Mouse (Mus musculus) cerebellum, adult 2 months (tissue): Measurements from ENCODE around the gene Ly6g6f. TPM values are rescaled to one million over a fixed set of nuclear protein-coding genes. Genes with fewer than 3 reads are reported as not detected.

Experiments
- DNase-seq, 2 experiments: peaks; one replicate each; pipeline ENCODE4 v3.0.0; 2021
- H3K27ac ChIP-seq: fragments of 200-500 bp; 2 replicates; pipeline ENCODE4 v1.5.1; 2012; ENCODE audit warnings: low read length, control low read depth, inconsistent platforms; ENCODE audit not compliant: insufficient read depth
- H3K27me3 ChIP-seq: fragments of 200-500 bp; 2 replicates; pipeline ENCODE4 v1.6.1; 2012; ENCODE audit warnings: inconsistent platforms, mild to moderate bottlenecking, low read length, moderate library complexity; ENCODE audit not compliant: control insufficient read depth, insufficient read depth
- H3K4me1 ChIP-seq: fragments of 200-500 bp; 2 replicates; pipeline ENCODE4 v1.6.1; 2011; ENCODE audit warnings: low read length; ENCODE audit not compliant: control insufficient read depth, insufficient read depth
- H3K4me3 ChIP-seq: fragments of 200-500 bp; replicated peaks from 2 replicates; pipeline ENCODE3; 2011; ENCODE audit warnings: mild to moderate bottlenecking, low read depth, low read length, control low read depth; ENCODE audit not compliant: insufficient read depth
- CTCF ChIP-seq: fragments of 200-500 bp; IDR thresholded peaks from 2 replicates; pipeline ENCODE4 v1.5.1; 2011; ENCODE audit warnings: low read depth, mild to moderate bottlenecking, control low read depth, low read length, moderate library complexity, borderline replicate concordance; ENCODE audit not compliant: insufficient read depth
- POLR2A ChIP-seq: fragments of 200-500 bp; IDR thresholded peaks from 2 replicates; pipeline ENCODE4 v1.6.1; 2011; ENCODE audit warnings: low read length, control low read depth, borderline replicate concordance; ENCODE audit not compliant: insufficient read depth
- WGBS: fragments of 180-500 bp; shearing (Covaris S2); methylation state at CpG from one replicate; pipeline ENCODE4 v1.1.7; 2018; 5-methylcytosine and 5-hydroxymethylcytosine counted together
- polyA plus RNA-seq: library from polyadenylated mRNA; depleted of rRNA; stranded (reverse); fragments of >200 nt; gene quantifications from 2 replicates; pipeline ENCODE4 v1.2.3, GENCODE M21; 2012

Gene Ly6g6f
- polyA plus RNA-seq, 1 experiment: 1.1 TPM

DNA sequence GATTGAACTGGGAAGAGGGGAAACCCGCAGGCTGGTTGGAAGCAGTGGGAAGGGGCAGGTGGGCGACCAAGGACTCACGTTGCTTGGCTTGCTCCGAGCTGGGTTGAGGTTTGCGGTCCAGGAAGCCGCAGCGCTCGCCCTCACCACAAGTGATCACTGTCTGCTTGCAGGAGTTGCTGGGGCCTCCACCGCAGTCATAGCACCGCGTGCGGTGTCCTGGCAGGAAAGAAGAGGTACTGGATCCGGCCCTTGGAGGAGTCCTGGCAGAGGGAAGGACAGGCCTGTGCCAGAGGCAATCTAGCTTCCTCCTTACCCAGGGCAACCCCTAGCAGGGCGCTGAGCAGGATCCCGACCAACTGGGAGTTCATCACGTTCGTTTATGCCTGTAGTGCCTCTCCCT is 11.3 kb downstream of the Ly6g6f start:
- TF ChIP-seq CTCF (no peak), POLR2A (peak; percentile 39; the same call in 1 of the 2 replicates)
- Histone ChIP-seq H3K4me3 (peak overlapping the region; percentile 5), H3K4me1 (peaks cover 52% of the 10 kb centered on the region), H3K27me3 (no peaks in the 10 kb centered on the region), H3K27ac (peak overlapping the region; percentile 73)
- WGBS: 9% methylated on average over 17 of the region's 17 CpGs
- DNase-seq: peak; percentile 89 to 92

DNA sequence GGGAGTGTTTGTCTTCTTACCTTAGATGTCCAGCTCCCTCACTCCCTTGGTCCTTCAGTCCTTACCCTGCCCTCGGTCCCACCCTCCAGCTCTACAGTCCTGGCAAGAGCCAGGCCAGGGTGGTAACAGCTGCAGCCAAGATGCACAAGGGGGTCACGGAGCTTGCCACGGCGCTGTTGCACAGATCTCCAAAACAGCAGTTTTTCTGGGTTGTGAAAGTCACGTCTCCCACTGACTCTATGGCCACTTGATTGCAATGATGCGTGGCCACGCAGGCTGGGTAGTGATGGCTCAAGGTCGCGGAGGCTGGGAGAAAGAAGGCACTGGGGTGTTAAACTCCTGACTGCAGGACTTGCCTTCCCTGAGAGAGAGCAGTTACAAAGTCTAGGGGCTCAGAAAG is 14.0 kb downstream of the Ly6g6f start:
- 41% methylated on average over 9 of the region's 9 CpGs for WGBS
- Histone ChIP-seq H3K27ac (peak overlapping the region; percentile 98), H3K27me3 (no peaks in the 10 kb centered on the region), H3K4me3 (no peak overlapping the region), H3K4me1 (peaks cover 43% of the 10 kb centered on the region)
- peak; percentile 46 to 49 for DNase-seq
- TF ChIP-seq CTCF (no peak), POLR2A (no peak)

DNA sequence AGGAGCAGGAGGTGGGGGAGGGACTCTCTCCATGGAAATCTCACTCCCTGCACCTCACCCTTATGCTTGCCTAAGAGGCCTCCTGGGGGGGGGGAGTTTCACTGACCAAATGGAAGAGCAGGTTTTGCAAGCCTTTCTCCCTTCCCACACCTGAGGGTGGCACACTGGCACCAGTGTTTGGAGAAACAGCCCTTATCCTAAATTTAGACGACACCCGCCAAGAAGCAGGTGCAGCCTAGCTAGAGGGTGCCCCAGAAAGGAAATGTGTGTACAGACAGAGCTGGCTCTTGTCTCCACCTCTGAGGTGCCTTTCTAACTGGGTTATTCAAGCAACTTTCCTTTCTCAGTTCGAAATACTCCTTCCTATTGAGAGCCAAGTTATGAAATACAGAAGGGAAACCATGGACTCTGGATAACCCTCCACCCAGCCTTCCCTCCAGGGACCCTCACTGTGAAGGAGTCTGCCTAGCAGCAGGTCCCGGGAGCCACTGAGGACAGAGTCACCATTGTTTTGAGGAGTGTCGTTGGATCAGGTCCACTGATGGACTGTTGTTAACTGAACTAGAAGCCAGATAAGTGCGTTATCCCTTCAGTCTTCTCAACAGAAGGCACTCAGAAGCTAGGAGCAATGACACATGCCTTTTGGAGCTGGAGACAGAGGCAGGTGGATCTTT is 14.7 kb downstream of the Ly6g6f start:
- peak overlapping the region; percentile 16 for H3K4me3 ChIP-seq
- H3K27ac ChIP-seq: peak overlapping the region; percentile 97
- 5% methylated on average over 6 of the region's 6 CpGs for WGBS
- H3K4me1 ChIP-seq: peaks cover 43% of the 10 kb centered on the region
- DNase-seq: peak; percentile 87 to 97
- TF ChIP-seq CTCF (peak; percentile 78), POLR2A (no peak; the same call in 1 of the 2 replicates)
- no peaks in the 10 kb centered on the region for H3K27me3 ChIP-seq

GRCm38 (mm10) chr17:35068213-35068914 is 17.0 kb downstream of the Ly6g6f start:
- no peak for TF ChIP-seq POLR2A
- no peak for TF ChIP-seq CTCF
- Histone ChIP-seq H3K27ac (peak overlapping the region; percentile 86; the same call in 1 of the 2 replicates), H3K27me3 (no peaks in the 10 kb centered on the region), H3K4me1 (peaks cover 50% of the 10 kb centered on the region), H3K4me3 (no peak overlapping the region)
- 62% methylated on average over 17 of the region's 17 CpGs for WGBS
- DNase-seq: peak; percentile 43 to 63

DNA sequence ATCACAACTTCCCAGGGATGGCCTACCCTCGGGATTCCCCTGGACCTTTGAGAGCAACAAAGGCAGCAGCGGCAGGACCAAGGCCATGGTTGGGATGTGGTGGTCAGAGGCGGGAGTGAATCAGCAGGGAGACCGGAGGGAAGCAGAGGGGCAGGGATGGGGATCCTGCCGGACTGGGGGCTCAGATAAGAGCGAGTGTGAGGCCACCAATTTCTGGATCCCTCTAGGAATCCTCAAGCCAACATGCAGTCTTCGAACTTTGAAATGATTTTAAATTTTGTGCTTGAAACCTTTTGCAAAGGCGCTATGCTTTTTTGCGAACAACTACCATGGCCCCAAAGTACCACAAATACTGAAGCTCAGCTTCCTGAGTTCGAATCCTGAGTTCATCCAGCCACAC is 19.3 kb downstream of the Ly6g6f start, which contains the start of gene Mpig6b:
Gene Mpig6b (minus strand): TSS at position 101 of the 400 bp plus-strand sequence.
- WGBS: 76% methylated on average over 10 of the region's 10 CpGs
- H3K4me1 ChIP-seq: peaks cover 41% of the 10 kb centered on the region
- TF ChIP-seq POLR2A: no peak
- no peak for TF ChIP-seq CTCF
- peak in 1 of 2 experiments; percentile 22 for DNase-seq
- peak within 1 kb of the TSS; percentile 45 for H3K4me3 ChIP-seq
- no peaks in the 10 kb centered on the region for H3K27me3 ChIP-seq
- peak within 1 kb of the TSS; percentile 17; the same call in 1 of the 2 replicates for H3K27ac ChIP-seq

DNA sequence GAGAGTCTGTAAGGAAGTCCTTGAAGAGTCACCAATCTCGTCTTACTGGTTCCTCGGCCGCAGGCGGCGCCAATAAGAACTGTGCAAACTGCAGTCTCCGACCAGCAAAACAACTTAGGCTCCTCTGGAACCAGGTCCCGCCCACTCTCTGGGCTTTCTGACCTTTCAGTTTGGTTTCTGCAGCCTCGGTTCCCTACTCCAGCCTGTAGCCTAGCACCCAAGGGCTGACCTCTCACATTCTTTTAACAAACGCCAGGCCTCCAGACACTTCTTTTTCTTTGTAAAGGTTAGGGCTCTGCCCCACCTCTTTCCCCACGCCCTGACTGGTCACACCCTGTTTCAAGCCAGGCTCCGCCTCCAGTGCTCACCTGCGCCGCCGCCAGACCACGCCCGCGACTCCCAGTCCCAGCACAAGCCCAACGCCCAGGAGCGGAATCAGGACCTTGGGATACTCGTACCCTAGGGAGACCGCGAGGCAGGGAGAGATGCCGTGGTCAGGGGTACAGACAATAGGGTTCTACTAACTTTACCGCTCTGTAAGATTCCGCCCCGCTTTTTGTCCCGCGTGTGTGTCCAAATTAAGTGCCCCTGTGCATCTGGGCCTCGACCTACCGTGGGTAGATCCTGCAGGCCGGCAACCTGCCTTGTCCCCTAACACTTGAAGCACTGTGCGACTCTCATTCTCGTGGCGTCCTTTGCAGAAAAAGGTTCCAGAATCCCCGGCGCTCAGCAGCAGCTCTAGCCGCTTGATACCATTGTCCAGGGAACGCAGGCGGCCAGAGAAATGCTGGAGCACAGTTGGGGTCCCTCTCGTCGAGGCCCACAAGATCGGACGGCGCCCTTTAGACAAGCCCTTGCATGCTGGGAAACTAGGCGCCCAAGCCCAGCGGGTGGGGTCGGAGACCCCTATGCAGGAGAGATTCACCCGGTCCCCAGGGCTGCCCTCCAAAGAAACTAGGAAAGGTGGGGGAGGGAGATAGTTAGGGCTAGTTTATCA is 20.2 kb downstream of the Ly6g6f start, which contains the start of gene Ly6g6c:
Gene Ly6g6c (plus strand): TSS at position 438 of the 997 bp plus-strand sequence.
- H3K4me1 ChIP-seq: peaks cover 45% of the 10 kb centered on the region
- H3K4me3 ChIP-seq: peak within 1 kb of the TSS; percentile 45
- peak within 1 kb of the TSS; percentile 82 for H3K27ac ChIP-seq
- 9% methylated on average over 48 of the region's 48 CpGs for WGBS
- DNase-seq: peak; percentile 72 to 77
- TF ChIP-seq POLR2A: peak; percentile 38; the same call in 1 of the 2 replicates
- TF ChIP-seq CTCF: no peak
- no peaks in the 10 kb centered on the region for H3K27me3 ChIP-seq

DNA sequence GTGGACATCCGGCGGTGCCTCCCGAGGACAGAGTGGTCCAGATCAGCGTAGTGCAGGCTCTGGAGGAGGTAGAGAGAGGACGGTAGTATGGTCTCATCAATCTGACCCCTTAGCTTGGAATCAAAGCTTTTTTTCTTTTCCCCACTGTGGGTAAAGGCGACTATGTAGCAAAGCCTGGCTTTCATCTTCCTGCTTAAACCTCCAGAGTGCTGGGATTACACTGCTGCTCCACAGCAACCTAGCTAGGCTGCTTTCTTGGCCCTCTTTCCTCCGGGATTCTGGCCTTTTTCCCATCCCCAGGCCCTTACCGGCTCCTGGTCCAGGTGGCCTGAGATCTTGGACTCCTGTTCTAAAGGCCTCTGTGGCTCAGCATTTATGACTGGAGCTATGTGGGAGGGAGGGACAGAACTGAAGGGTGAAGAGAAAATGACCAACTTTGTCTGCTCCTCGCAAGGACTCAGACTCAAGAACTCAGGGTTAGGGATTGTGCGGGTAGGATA is 21.0 kb downstream of the Ly6g6f start:
- no peaks in the 10 kb centered on the region for H3K27me3 ChIP-seq
- peaks cover 43% of the 10 kb centered on the region for H3K4me1 ChIP-seq
- peak; percentile 73 to 79 for DNase-seq
- TF ChIP-seq POLR2A (no peak), CTCF (no peak)
- WGBS: 19% methylated on average over 10 of the region's 10 CpGs
- H3K4me3 ChIP-seq: no peak overlapping the region
- peak overlapping the region; percentile 82 for H3K27ac ChIP-seq
